Mouse (Mus musculus): ENCODE data around the gene Ccdc149.

DNA sequence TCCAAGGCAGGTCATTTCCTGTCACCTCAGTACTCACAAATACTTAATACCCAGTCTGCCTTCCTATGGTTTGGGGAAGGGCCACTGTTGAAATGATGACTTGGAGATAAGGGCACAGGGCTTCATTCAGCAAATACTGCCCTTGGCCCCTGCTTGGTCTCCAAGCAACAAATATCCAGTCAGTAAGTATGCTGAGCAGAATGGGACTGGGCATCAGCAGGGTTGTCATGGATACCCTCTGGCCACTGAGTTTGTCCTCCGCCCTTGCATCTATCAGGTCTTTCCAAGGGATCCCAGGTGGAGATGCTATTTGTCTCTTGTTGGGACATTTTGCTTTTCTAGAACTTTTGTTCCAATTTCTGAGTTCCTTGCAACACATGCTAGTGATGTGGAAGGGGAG is 56.1 kb downstream of the Ccdc149 start:
- no peak for TF ChIP-seq CTCF (IDR thresholded peaks at IDR 0.05)
- no peak for TF ChIP-seq EP300 (IDR thresholded peaks at IDR 0.05; ENCODE audit: insufficient read depth, low read depth, low read length)

Data from heart, adult 2 months (tissue).